Mouse (Mus musculus) G1E (cell line): Measurements from ENCODE around the gene Nr1h5. TPM values are rescaled to one million over a fixed set of nuclear protein-coding genes. Genes with fewer than 3 reads are reported as not detected.

ENCODE experiments used
- ATAC-seq: 2 replicates; pipeline ENCODE4 v1.8.0; 2016; ENCODE audit warnings: mild to moderate bottlenecking; ENCODE audit not compliant: insufficient number of reproducible peaks, poor library complexity, low FRiP score, severe bottlenecking; ENCODE audit errors: extremely low read depth
- DNase-seq: peaks from one replicate; pipeline ENCODE4 v3.0.0; 2012; ENCODE audit warnings: low spot score
- H3K27me3 ChIP-seq: 2 replicates; pipeline ENCODE4 v1.6.1; 2012; ENCODE audit warnings: mild to moderate bottlenecking, low read length, inconsistent platforms; ENCODE audit not compliant: insufficient read depth
- H3K36me3 ChIP-seq: replicated peaks from 2 replicates; pipeline ENCODE3; 2012; ENCODE audit warnings: mild to moderate bottlenecking, inconsistent platforms
- H3K4me1 ChIP-seq: 2 replicates; pipeline ENCODE4 v1.6.1; 2012; ENCODE audit warnings: low read depth, low read length, inconsistent platforms, mixed read lengths; ENCODE audit not compliant: insufficient read depth
- H3K4me3 ChIP-seq: 2 replicates; pipeline ENCODE4 v1.5.1; 2012; ENCODE audit warnings: low read depth, mild to moderate bottlenecking, inconsistent platforms, low read length, moderate library complexity, mixed read lengths
- H3K9me3 ChIP-seq: replicated peaks from 2 replicates; pipeline ENCODE4 v1.6.1; 2012; ENCODE audit warnings: inconsistent platforms
- CTCF ChIP-seq: IDR thresholded peaks from 2 replicates; pipeline ENCODE4 v1.5.1; 2012; ENCODE audit warnings: low read depth, low read length, inconsistent platforms, mixed read lengths
- GATA1 ChIP-seq: IDR thresholded peaks from 2 replicates; pipeline ENCODE4 v1.6.1; 2012; ENCODE audit warnings: borderline replicate concordance, low read length, inconsistent platforms, mixed read lengths
- GATA2 ChIP-seq: IDR thresholded peaks from 2 replicates; pipeline ENCODE4 v1.6.1; 2012; ENCODE audit warnings: low read depth, low read length, inconsistent platforms, borderline replicate concordance
- POLR2AphosphoS5 ChIP-seq: IDR thresholded peaks from 2 replicates; pipeline ENCODE4 v1.6.1; 2012; ENCODE audit warnings: low read depth, low read length, inconsistent platforms; ENCODE audit not compliant: insufficient replicate concordance
- TAL1 ChIP-seq: conservative IDR thresholded peaks from 2 replicates; pipeline ENCODE4 v1.6.1; 2012; ENCODE audit warnings: low read depth, low read length, inconsistent platforms, mixed read lengths
- polyA plus RNA-seq: library from polyadenylated mRNA; stranded (reverse); fragments of >175 nt; gene quantifications from 2 replicates; pipeline ENCODE4 v1.2.3, GENCODE M21; 2012
- total RNA-seq, 2 experiments: library from RNA; stranded (forward) in 1 of 2; stranded (reverse) in 1 of 2; fragments of 200-1000 nt in 1 of 2; fragments of >200 nt in 1 of 2; fragmentation: Nextera tagmentation in 1 of 2; gene quantifications; 2 replicates each; pipeline ENCODE4 v1.2.3; 2014 to 2017

Gene Nr1h5
- total RNA-seq (2014; fragmentation: Nextera tagmentation), result not detected in 2 replicates
- not detected in 2 replicates for total RNA-seq (2017)
- not detected in 2 replicates for polyA plus RNA-seq

GRCm38 (mm10) chr3:102964033-102964432, at the start of gene Nr1h5:
Gene Nr1h5 (minus strand): TSS chr3:102964133.
- DNase-seq, result no peak
- Histone ChIP-seq H3K4me1 (no peaks in the 10 kb centered on the region), H3K4me3 (no peak within 1 kb of the TSS), H3K9me3 (no peaks in the 10 kb centered on the region), H3K36me3 (no peaks in the 10 kb centered on the region), H3K27me3 (no peaks in the 10 kb centered on the region)
- no peak for ATAC-seq
- TF ChIP-seq TAL1 (no peak), GATA2 (no peak), CTCF (no peak), GATA1 (no peak), POLR2AphosphoS5 (no peak)

- no peak for ATAC-seq
- Histone ChIP-seq H3K4me3 (no peak overlapping the region), H3K36me3 (peaks cover 76% of the 10 kb centered on the region), H3K27me3 (no peaks in the 10 kb centered on the region), H3K4me1 (peaks cover 8% of the 10 kb centered on the region), H3K9me3 (no peaks in the 10 kb centered on the region)
- no peak for DNase-seq
- TF ChIP-seq POLR2AphosphoS5 (no peak), GATA2 (no peak), GATA1 (no peak), CTCF (no peak), TAL1 (no peak)
These were observed 37.7 kb upstream of the Nr1h5 start for GRCm38 (mm10) chr3:103001595-103001994.

- no peaks in the 10 kb centered on the region for H3K9me3 ChIP-seq
- ATAC-seq (no peak), DNase-seq (no peak)
- TF ChIP-seq CTCF (no peak), GATA1 (no peak), GATA2 (no peak), POLR2AphosphoS5 (no peak), TAL1 (no peak)
- peaks cover 8% of the 10 kb centered on the region for H3K27me3 ChIP-seq
- H3K4me3 ChIP-seq, result no peak overlapping the region
- peaks cover 53% of the 10 kb centered on the region for H3K36me3 ChIP-seq
- H3K4me1 ChIP-seq, result peaks cover 21% of the 10 kb centered on the region
These were observed 33.7 kb upstream of the Nr1h5 start for GRCm38 (mm10) chr3:102997591-102997990.

- TF ChIP-seq POLR2AphosphoS5 (no peak), GATA1 (no peak), CTCF (no peak), GATA2 (no peak), TAL1 (no peak)
These were observed 33.1 kb upstream of the Nr1h5 start for GRCm38 (mm10) chr3:102997036-102997435.

GRCm38 (mm10) chr3:102995605-102996321, 31.8 kb upstream of the Nr1h5 start, which contains the start of gene Sike1:
Gene Sike1 (plus strand): TSS chr3:102995708.
- Histone ChIP-seq H3K4me3 (peak within 1 kb of the TSS; percentile 96), H3K36me3 (peaks cover 39% of the 10 kb centered on the region), H3K9me3 (no peaks in the 10 kb centered on the region), H3K27me3 (peaks cover 17% of the 10 kb centered on the region), H3K4me1 (peaks cover 21% of the 10 kb centered on the region)
- TF ChIP-seq TAL1 (no peak), GATA1 (no peak), CTCF (no peak), GATA2 (no peak), POLR2AphosphoS5 (no peak)
- peak; percentile 94 for DNase-seq
- peak; percentile 97 for ATAC-seq

More at GRCm38 (mm10) chr3:102997036-102997435, 33.1 kb upstream of the Nr1h5 start:
- peaks cover 12% of the 10 kb centered on the region for H3K27me3 ChIP-seq
- no peaks in the 10 kb centered on the region for H3K9me3 ChIP-seq
- DNase-seq (no peak), ATAC-seq (no peak)
- no peak overlapping the region for H3K4me3 ChIP-seq
- peaks cover 47% of the 10 kb centered on the region for H3K36me3 ChIP-seq
- peaks cover 21% of the 10 kb centered on the region for H3K4me1 ChIP-seq

GRCm38 (mm10) chr3:102995233-102995604, 31.3 kb upstream of the Nr1h5 start:
- no peaks in the 10 kb centered on the region for H3K9me3 ChIP-seq
- DNase-seq (no peak), ATAC-seq (no peak)
- TF ChIP-seq POLR2AphosphoS5 (no peak), TAL1 (no peak), CTCF (no peak), GATA1 (no peak), GATA2 (no peak)
- H3K36me3 ChIP-seq, result peaks cover 33% of the 10 kb centered on the region
- H3K27me3 ChIP-seq, result peaks cover 17% of the 10 kb centered on the region
- H3K4me1 ChIP-seq, result peaks cover 21% of the 10 kb centered on the region
- H3K4me3 ChIP-seq, result peak overlapping the region; percentile 96

- Histone ChIP-seq H3K36me3 (peaks cover 12% of the 10 kb centered on the region), H3K27me3 (peaks cover 17% of the 10 kb centered on the region), H3K4me1 (peaks cover 21% of the 10 kb centered on the region), H3K4me3 (no peak overlapping the region), H3K9me3 (no peaks in the 10 kb centered on the region)
- no peak for TF ChIP-seq POLR2AphosphoS5
- TF ChIP-seq GATA2, result no peak
- no peak for TF ChIP-seq TAL1
- no peak for TF ChIP-seq GATA1
- no peak for TF ChIP-seq CTCF
- DNase-seq, result no peak
- ATAC-seq, result no peak
These were observed 29.0 kb upstream of the Nr1h5 start for GRCm38 (mm10) chr3:102992936-102993335.
